Mouse (Mus musculus) intestine, embryonic 14.5 days (tissue): ENCODE measurements around the gene Zbtb41. TPM values are rescaled to one million over a fixed set of nuclear protein-coding genes. Genes with fewer than 3 reads are reported as not detected.

Experiments used
- ATAC-seq: fragments of 200-750 bp; cut with Nextera tagmentation; replicated peaks from 2 replicates; pipeline ENCODE4 v1.8.0; 2017; ENCODE audit warnings: low read depth, moderate number of reproducible peaks, moderate TSS enrichment, moderate library complexity; ENCODE audit not compliant: low FRiP score, low TSS enrichment
- DNase-seq: peaks from one replicate; pipeline ENCODE4 v3.0.0-alpha.2; 2018; ENCODE audit warnings: low spot score
- H3K27ac ChIP-seq: fragments of 300-500 bp; sonication (generic); 2 replicates; pipeline ENCODE4 v1.5.1; 2014; ENCODE audit warnings: low read depth, mild to moderate bottlenecking, control low read depth
- H3K27me3 ChIP-seq: fragments of 300-500 bp; sonication (generic); replicated peaks from 2 replicates; pipeline ENCODE4 v1.6.1; 2014; ENCODE audit warnings: low read length, control low read depth; ENCODE audit not compliant: control insufficient read depth, insufficient read depth
- H3K36me3 ChIP-seq: fragments of 300-500 bp; sonication (generic); 2 replicates; pipeline ENCODE4 v1.6.1; 2014; ENCODE audit warnings: low read length, control low read depth; ENCODE audit not compliant: control insufficient read depth, insufficient read depth
- H3K4me1 ChIP-seq: fragments of 300-500 bp; sonication (generic); replicated peaks from 2 replicates; pipeline ENCODE4 v1.6.1; 2014; ENCODE audit warnings: low read length, control low read depth, mixed read lengths; ENCODE audit not compliant: control insufficient read depth, insufficient read depth
- H3K4me2 ChIP-seq: fragments of 300-500 bp; sonication (generic); 2 replicates; pipeline ENCODE4 v1.6.1; 2014; ENCODE audit warnings: low read length
- H3K4me3 ChIP-seq: fragments of 300-500 bp; sonication (generic); 2 replicates; pipeline ENCODE4 v1.5.1; 2014; ENCODE audit warnings: low read depth, low read length, control low read depth, mixed read lengths
- H3K9ac ChIP-seq: fragments of 300-500 bp; sonication (generic); 2 replicates; pipeline ENCODE4 v1.6.1; 2014; ENCODE audit warnings: mild to moderate bottlenecking, low read length
- H3K9me3 ChIP-seq: fragments of 300-500 bp; sonication (generic); 2 replicates; pipeline ENCODE4 v1.6.1; 2016; ENCODE audit warnings: low read length, control low read depth; ENCODE audit not compliant: control insufficient read depth
- WGBS: fragments of 180-500 bp; shearing (Covaris S2); extraction: QIAGEN DNeasy Blood & Tissue Kit; methylation state at CpG from one replicate; pipeline ENCODE4 v1.1.7; 2014; 5-methylcytosine and 5-hydroxymethylcytosine counted together
- polyA plus RNA-seq: library from polyadenylated mRNA; unstranded; fragments of >200 nt; fragmentation: Nextera tagmentation; extraction: Ambion mirVana; gene quantifications from 2 replicates; pipeline ENCODE4 v1.2.1, GENCODE M21; 2014

The Zbtb41 gene
- polyA plus RNA-seq, 1 experiment from 2014 or later: 12.4 TPM

- no peaks in the 10 kb centered on the region for H3K9me3 ChIP-seq
- 89% methylated on average over 2 of the region's 2 CpGs for WGBS
- peaks cover 45% of the 10 kb centered on the region for H3K36me3 ChIP-seq
- H3K27ac ChIP-seq: no peak overlapping the region
- no peaks in the 10 kb centered on the region for H3K4me1 ChIP-seq
- no peak overlapping the region for H3K4me2 ChIP-seq
- H3K27me3 ChIP-seq: no peaks in the 10 kb centered on the region
- H3K4me3 ChIP-seq: no peak overlapping the region
- H3K9ac ChIP-seq: no peak overlapping the region
- no peak for DNase-seq
- no peak for ATAC-seq
Observed at GRCm38 (mm10) chr1:139495408-139495807, 73.3 kb downstream of the Zbtb41 start.

GRCm38 (mm10) chr1:139496212-139496611, 74.1 kb downstream of the Zbtb41 start:
- 92% methylated on average over 3 of the region's 3 CpGs for WGBS
- no peak for DNase-seq
- Histone ChIP-seq H3K4me3 (no peak overlapping the region), H3K27me3 (no peaks in the 10 kb centered on the region), H3K36me3 (peaks cover 37% of the 10 kb centered on the region), H3K4me2 (no peak overlapping the region), H3K27ac (no peak overlapping the region), H3K9ac (no peak overlapping the region), H3K4me1 (no peaks in the 10 kb centered on the region), H3K9me3 (no peaks in the 10 kb centered on the region)
- ATAC-seq: no peak

GRCm38 (mm10) chr1:139499751-139500150, 77.7 kb downstream of the Zbtb41 start:
- no peak overlapping the region for H3K9ac ChIP-seq
- DNase-seq (no peak), ATAC-seq (no peak)
- H3K4me1 ChIP-seq: no peaks in the 10 kb centered on the region
- no peak overlapping the region for H3K27ac ChIP-seq
- H3K4me2 ChIP-seq: no peak overlapping the region
- no peaks in the 10 kb centered on the region for H3K27me3 ChIP-seq
- no peak overlapping the region for H3K4me3 ChIP-seq
- peaks cover 4% of the 10 kb centered on the region; the same call in 1 of the 2 replicates for H3K36me3 ChIP-seq
- no peaks in the 10 kb centered on the region for H3K9me3 ChIP-seq

- Histone ChIP-seq H3K9ac (no peak within 1 kb of the TSS), H3K4me1 (no peaks in the 10 kb centered on the region), H3K36me3 (no peaks in the 10 kb centered on the region), H3K27me3 (no peaks in the 10 kb centered on the region), H3K27ac (no peak within 1 kb of the TSS), H3K4me2 (no peak within 1 kb of the TSS), H3K4me3 (no peak within 1 kb of the TSS), H3K9me3 (no peaks in the 10 kb centered on the region)
- DNase-seq (no peak), ATAC-seq (no peak)
- WGBS: 75% methylated on average over 3 of the region's 3 CpGs
Observed at GRCm38 (mm10) chr1:139501258-139501752, 79.2 kb downstream of the Zbtb41 start, which contains the start of gene F13b. Gene F13b (plus strand): TSS chr1:139501702.

Other genes starting within 250 kb of the Zbtb41 start
- gene Crb1, start 45.2 kb upstream of the Zbtb41 start, polyA plus RNA-seq: 0.12 and 0.47 TPM in 2 replicates
- 17.3 and 19.1 TPM in 2 replicates for gene Aspm, start 32.5 kb downstream of the Zbtb41 start, polyA plus RNA-seq
- gene F13b, start 79.4 kb downstream of the Zbtb41 start, polyA plus RNA-seq: not detected in 2 replicates
- not detected in 2 replicates for gene Cfhr1, start 138.0 kb downstream of the Zbtb41 start, polyA plus RNA-seq